Mouse (Mus musculus) hindbrain, embryonic 14.5 days (tissue): Measurements from ENCODE around the gene Dock2. TPM values are rescaled to one million over a fixed set of nuclear protein-coding genes. Genes with fewer than 3 reads are reported as not detected.
"Not testable (repeated sequence)": the region's sequence is repeated elsewhere in the genome, so short reads cannot be mapped to it uniquely, and the experiment has no call there.

Source experiments
- ATAC-seq: fragments of 200-750 bp; cut with Nextera tagmentation; 2 replicates; pipeline ENCODE4 v1.8.0; 2017; ENCODE audit warnings: moderate number of reproducible peaks, mild to moderate bottlenecking, moderate TSS enrichment, moderate library complexity; ENCODE audit not compliant: low FRiP score
- DNase-seq: peaks from one replicate; pipeline ENCODE4 v3.0.0-alpha.2; 2015; ENCODE audit warnings: low spot score
- H3K27ac ChIP-seq: fragments of 300-500 bp; sonication (generic); 2 replicates; pipeline ENCODE4 v1.5.1; 2014; ENCODE audit warnings: mild to moderate bottlenecking, moderate library complexity
- H3K27me3 ChIP-seq: fragments of 300-500 bp; sonication (generic); 2 replicates; pipeline ENCODE4 v1.6.1; 2014; ENCODE audit warnings: mild to moderate bottlenecking, low read length, mixed read lengths; ENCODE audit not compliant: control insufficient read depth, insufficient read depth
- H3K36me3 ChIP-seq: fragments of 300-500 bp; sonication (generic); replicated peaks from 2 replicates; pipeline ENCODE4 v1.6.1; 2014; ENCODE audit not compliant: control insufficient read depth, insufficient read depth
- H3K4me1 ChIP-seq: fragments of 300-500 bp; sonication (generic); replicated peaks from 2 replicates; pipeline ENCODE4 v1.6.1; 2014; ENCODE audit warnings: antibody characterized with exemption, low read length, mixed read lengths; ENCODE audit not compliant: control insufficient read depth, insufficient read depth
- H3K4me2 ChIP-seq: fragments of 300-500 bp; sonication (generic); replicated peaks from 2 replicates; pipeline ENCODE4 v1.6.1; 2014; ENCODE audit warnings: mild to moderate bottlenecking, moderate library complexity
- H3K4me3 ChIP-seq: fragments of 300-500 bp; sonication (generic); replicated peaks from 2 replicates; pipeline ENCODE4 v1.5.1; 2014; ENCODE audit warnings: mild to moderate bottlenecking, low read length
- H3K9ac ChIP-seq: fragments of 300-500 bp; sonication (generic); 2 replicates; pipeline ENCODE4 v1.6.1; 2014
- H3K9me3 ChIP-seq: fragments of 300-500 bp; sonication (generic); 2 replicates; pipeline ENCODE4 v1.6.1; 2016; ENCODE audit warnings: low read length; ENCODE audit not compliant: control insufficient read depth
- WGBS: fragments of 180-500 bp; shearing (Covaris S2); extraction: QIAGEN DNeasy Blood & Tissue Kit; methylation state at CpG from one replicate; pipeline ENCODE4 v1.1.7; 2014; 5-methylcytosine and 5-hydroxymethylcytosine counted together
- polyA plus RNA-seq: library from polyadenylated mRNA; unstranded; fragments of >200 nt; fragmentation: Nextera tagmentation; extraction: Ambion mirVana; gene quantifications from 2 replicates; pipeline ENCODE4 v1.2.1, GENCODE M21; 2014

Dock2 gene
- polyA plus RNA-seq: 0.84 and 1.4 TPM in 2 replicates

GRCm38 (mm10) chr11:34783587-34784043 is at the start of gene Dock2:
Gene Dock2, minus strand, starts transcription at chr11:34783892.
- H3K9me3 ChIP-seq: no peaks in the 10 kb centered on the region
- 94% methylated on average over 12 of the region's 12 CpGs for WGBS
- DNase-seq (no peak), ATAC-seq (no peak)
- H3K36me3 ChIP-seq: no peaks in the 10 kb centered on the region
- H3K4me1 ChIP-seq: no peaks in the 10 kb centered on the region
- H3K4me3 ChIP-seq: no peak within 1 kb of the TSS
- H3K27ac ChIP-seq: no peak within 1 kb of the TSS
- H3K27me3 ChIP-seq: no peaks in the 10 kb centered on the region
- H3K9ac ChIP-seq: no peak within 1 kb of the TSS
- H3K4me2 ChIP-seq: no peak within 1 kb of the TSS

DNA sequence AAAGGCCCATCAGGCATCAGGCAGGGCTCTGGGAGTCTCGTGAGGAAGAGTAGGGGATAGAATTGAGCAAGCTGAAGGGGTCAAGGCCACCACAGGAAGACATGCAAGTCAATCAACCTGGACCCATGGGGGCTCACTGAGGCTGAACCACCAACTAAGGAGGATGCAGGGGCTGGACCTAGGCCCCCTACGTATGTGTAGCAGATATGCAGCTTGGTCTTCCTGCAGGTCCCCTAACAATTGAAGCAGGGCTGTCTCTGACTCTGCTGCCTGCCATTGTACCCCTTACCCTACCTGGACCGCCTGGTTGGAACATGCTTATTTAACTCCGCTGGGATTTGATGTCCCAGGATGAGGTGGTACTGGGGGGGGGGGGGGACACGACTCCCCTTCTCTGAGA is 49.0 kb upstream of the Dock2 start:
- no peak overlapping the region for H3K27ac ChIP-seq
- ATAC-seq: no peak
- WGBS: 5% methylated on average over 5 of the region's 5 CpGs

GRCm38 (mm10) chr11:34827803-34828202 is 44.1 kb upstream of the Dock2 start:
- H3K27me3 ChIP-seq: no peaks in the 10 kb centered on the region
- 90% methylated on average over 3 of the region's 3 CpGs for WGBS
- no peaks in the 10 kb centered on the region for H3K9me3 ChIP-seq
- DNase-seq (no peak), ATAC-seq (no peak)
- H3K4me2 ChIP-seq: no peak overlapping the region
- no peak overlapping the region for H3K9ac ChIP-seq
- H3K4me1 ChIP-seq: peaks cover 4% of the 10 kb centered on the region; the same call in 1 of the 2 replicates
- H3K4me3 ChIP-seq: no peak overlapping the region
- H3K36me3 ChIP-seq: 0 out of 2 replicates have a peak, but pooled peaks cover 10% of the 10 kb centered on the region
- H3K27ac ChIP-seq: no peak overlapping the region

More for the DNA sequence above, 49.0 kb upstream of the Dock2 start:
- Histone ChIP-seq H3K9ac (peak overlapping the region; percentile 79), H3K4me2 (peak overlapping the region; percentile 94), H3K9me3 (no peaks in the 10 kb centered on the region), H3K27me3 (no peaks in the 10 kb centered on the region), H3K36me3 (0 out of 2 replicates have a peak, but pooled peaks cover 6% of the 10 kb centered on the region), H3K4me3 (peak overlapping the region; percentile 75), H3K4me1 (peaks cover 15% of the 10 kb centered on the region; the same call in 1 of the 2 replicates)
- no peak for DNase-seq

DNA sequence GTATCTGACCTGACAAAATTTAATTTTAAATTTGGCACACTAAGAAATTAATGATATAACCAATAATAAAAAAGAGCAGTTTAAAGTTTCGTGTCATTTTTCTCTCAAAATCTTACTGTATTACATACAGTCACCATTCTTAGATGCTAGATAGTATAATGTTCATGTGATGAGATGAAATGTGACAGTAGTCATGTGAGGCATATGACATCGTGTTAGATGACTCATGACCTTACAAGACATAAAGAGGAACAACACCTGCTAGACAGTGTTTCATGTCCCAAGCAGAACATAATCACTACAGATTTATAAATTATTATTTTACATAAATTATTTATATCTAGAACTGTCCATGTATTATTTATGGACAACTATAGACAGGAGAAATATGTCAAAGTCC is 43.2 kb upstream of the Dock2 start:
- H3K27me3 ChIP-seq: no peaks in the 10 kb centered on the region
- 93% methylated on average over 2 of the region's 2 CpGs for WGBS
- H3K4me3 ChIP-seq: no peak overlapping the region
- H3K36me3 ChIP-seq: peaks cover 16% of the 10 kb centered on the region; the same call in 1 of the 2 replicates
- H3K4me1 ChIP-seq: no peaks in the 10 kb centered on the region
- DNase-seq: no peak
- no peak for ATAC-seq
- H3K9me3 ChIP-seq: no peaks in the 10 kb centered on the region
- H3K9ac ChIP-seq: no peak overlapping the region
- H3K27ac ChIP-seq: no peak overlapping the region
- no peak overlapping the region for H3K4me2 ChIP-seq

GRCm38 (mm10) chr11:34824791-34825190 is 41.1 kb upstream of the Dock2 start:
- WGBS: 94% methylated on average over 4 of the region's 4 CpGs

GRCm38 (mm10) chr11:34814767-34815166 is 31.1 kb upstream of the Dock2 start:
- H3K4me1 ChIP-seq: no peaks in the 10 kb centered on the region
- WGBS: 5% methylated on average over 2 of the region's 2 CpGs
- no peaks in the 10 kb centered on the region for H3K9me3 ChIP-seq
- peak; percentile 85 for DNase-seq
- H3K4me2 ChIP-seq: no peak overlapping the region
- H3K36me3 ChIP-seq: no peaks in the 10 kb centered on the region
- no peak for ATAC-seq
- H3K27ac ChIP-seq: no peak overlapping the region
- H3K9ac ChIP-seq: no peak overlapping the region
- H3K4me3 ChIP-seq: no peak overlapping the region
- no peaks in the 10 kb centered on the region for H3K27me3 ChIP-seq

More at GRCm38 (mm10) chr11:34824791-34825190, 41.1 kb upstream of the Dock2 start:
- no peak overlapping the region for H3K27ac ChIP-seq
- no peaks in the 10 kb centered on the region for H3K27me3 ChIP-seq
- no peaks in the 10 kb centered on the region for H3K4me1 ChIP-seq
- no peaks in the 10 kb centered on the region for H3K9me3 ChIP-seq
- DNase-seq (no peak), ATAC-seq (no peak)
- peaks cover 21% of the 10 kb centered on the region for H3K36me3 ChIP-seq
- no peak overlapping the region for H3K9ac ChIP-seq
- H3K4me2 ChIP-seq: no peak overlapping the region
- H3K4me3 ChIP-seq: no peak overlapping the region

DNA sequence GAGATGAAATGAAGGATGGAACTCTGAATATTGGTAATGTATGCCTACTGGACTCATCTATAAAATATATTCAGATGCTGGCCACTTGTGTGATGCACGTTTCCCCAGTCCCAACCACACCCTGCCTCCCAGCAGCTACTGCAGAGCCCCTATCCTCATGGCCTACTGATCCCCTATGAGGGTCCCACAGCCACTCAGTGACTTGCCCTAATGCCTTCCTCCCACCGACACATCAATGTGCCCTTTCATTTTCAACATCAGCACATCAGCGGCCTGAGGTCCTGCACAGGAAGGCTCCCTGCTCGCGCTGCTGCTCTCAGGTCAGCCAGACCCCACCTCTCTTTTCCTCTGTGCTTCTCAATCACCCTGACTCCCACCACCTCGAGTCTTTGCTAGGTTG is 30.6 kb upstream of the Dock2 start:
- ATAC-seq (no peak), DNase-seq (no peak)
- no peak overlapping the region for H3K4me3 ChIP-seq
- H3K4me2 ChIP-seq: no peak overlapping the region
- no peaks in the 10 kb centered on the region for H3K9me3 ChIP-seq
- H3K4me1 ChIP-seq: no peaks in the 10 kb centered on the region
- H3K27ac ChIP-seq: no peak overlapping the region
- H3K27me3 ChIP-seq: no peaks in the 10 kb centered on the region
- no peak overlapping the region for H3K9ac ChIP-seq
- 79% methylated on average over 6 of the region's 6 CpGs for WGBS
- no peaks in the 10 kb centered on the region for H3K36me3 ChIP-seq

GRCm38 (mm10) chr11:34805026-34805425 is 21.3 kb upstream of the Dock2 start:
- H3K9me3 ChIP-seq, H3K27ac ChIP-seq, H3K4me1 ChIP-seq, H3K9ac ChIP-seq, H3K4me2 ChIP-seq, DNase-seq, H3K4me3 ChIP-seq, H3K27me3 ChIP-seq, ATAC-seq, H3K36me3 ChIP-seq: not testable (repeated sequence)
- WGBS: 80% methylated on average over 4 of the region's 4 CpGs

DNA sequence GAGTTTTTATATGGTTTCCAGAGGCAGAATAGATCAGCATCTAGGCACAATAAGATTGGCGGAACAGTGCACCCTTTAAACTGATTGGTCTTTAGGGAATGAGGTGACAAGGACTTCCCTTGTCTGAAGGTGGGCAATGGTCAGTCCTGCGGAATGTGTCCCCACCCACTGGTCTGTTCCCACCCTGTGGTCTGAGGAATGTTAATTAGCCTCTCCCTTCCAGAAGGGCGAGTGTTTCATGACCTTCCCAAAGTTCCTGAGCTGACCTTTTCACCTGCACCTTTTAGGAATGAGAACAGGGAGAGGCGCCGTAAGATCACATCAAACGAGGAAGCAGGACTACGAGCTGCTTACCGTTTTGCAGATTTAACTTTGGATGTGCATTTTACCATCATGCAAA is 14.4 kb upstream of the Dock2 start:
- ATAC-seq, H3K27me3 ChIP-seq, H3K36me3 ChIP-seq, DNase-seq, H3K4me1 ChIP-seq, H3K4me2 ChIP-seq, H3K9me3 ChIP-seq, H3K9ac ChIP-seq, H3K4me3 ChIP-seq, H3K27ac ChIP-seq: not testable (repeated sequence)
- WGBS: 67% methylated on average over 8 of the region's 8 CpGs

GRCm38 (mm10) chr11:34796097-34796496 is 12.4 kb upstream of the Dock2 start:
- no peak overlapping the region for H3K9ac ChIP-seq
- H3K4me2 ChIP-seq: no peak overlapping the region
- no peak for ATAC-seq
- H3K36me3 ChIP-seq: no peaks in the 10 kb centered on the region
- H3K4me1 ChIP-seq: no peaks in the 10 kb centered on the region
- no peaks in the 10 kb centered on the region for H3K9me3 ChIP-seq
- 32% methylated on average over 4 of the region's 4 CpGs for WGBS
- H3K27ac ChIP-seq: no peak overlapping the region
- no peaks in the 10 kb centered on the region for H3K27me3 ChIP-seq
- no peak for DNase-seq
- H3K4me3 ChIP-seq: no peak overlapping the region
